Mouse (Mus musculus) lung, postnatal 10 days (tissue): ENCODE measurements around the gene Npdc1.
"Not testable (repeated sequence)": the region's sequence is repeated elsewhere in the genome, so short reads cannot be mapped to it uniquely, and the experiment has no call there.

ENCODE experiments used
- DNase-seq: peaks from one replicate; pipeline ENCODE4 v3.0.0; 2021

Gene Npdc1

GRCm38 (mm10) chr2:25395721-25396596 lies 3.2 kb upstream of the Npdc1 start, which contains the start of gene Entpd2:
Gene Entpd2 (plus strand): TSS chr2:25395874.
- peak; percentile 55 for DNase-seq

- no peak for DNase-seq
These were observed 2.6 kb upstream of the Npdc1 start for GRCm38 (mm10) chr2:25396597-25396983.

DNA sequence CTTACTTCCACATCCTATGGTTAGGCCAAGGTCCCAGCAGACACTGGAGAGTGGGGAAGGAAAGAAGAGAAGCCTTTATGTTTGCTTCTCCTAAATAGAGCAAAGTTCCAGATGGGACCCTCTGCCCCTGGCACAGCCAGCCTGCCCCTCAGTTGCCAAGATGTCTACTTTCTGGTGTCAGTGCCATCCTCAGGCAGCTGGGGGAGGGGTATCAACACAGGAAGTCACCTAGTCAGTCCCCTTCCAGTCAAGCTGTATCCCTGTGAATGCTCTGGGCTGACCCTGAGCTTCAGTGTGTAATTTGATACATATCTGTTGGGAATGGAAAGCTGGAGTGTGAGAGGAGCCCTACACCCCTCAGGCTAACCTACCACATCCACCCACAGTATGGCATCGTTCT lies 2.1 kb upstream of the Npdc1 start:
- DNase-seq: no peak

DNA sequence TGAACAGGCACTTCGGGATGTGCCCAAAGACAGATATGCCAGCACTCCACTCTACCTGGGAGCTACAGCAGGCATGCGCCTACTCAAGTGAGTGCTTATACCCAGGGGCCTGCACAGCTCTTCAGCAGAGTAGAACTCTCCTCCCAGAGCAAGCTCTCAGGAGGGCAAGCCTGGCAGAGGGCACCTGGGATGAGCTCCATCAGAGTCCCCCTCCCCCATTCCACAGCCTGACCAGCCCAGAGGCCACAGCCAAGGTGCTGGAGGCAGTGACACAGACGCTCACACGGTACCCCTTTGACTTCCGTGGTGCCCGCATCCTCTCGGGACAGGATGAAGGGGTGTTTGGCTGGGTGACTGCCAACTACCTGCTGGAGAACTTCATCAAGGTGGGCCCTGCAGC lies 1.1 kb upstream of the Npdc1 start:
- no peak for DNase-seq

DNA sequence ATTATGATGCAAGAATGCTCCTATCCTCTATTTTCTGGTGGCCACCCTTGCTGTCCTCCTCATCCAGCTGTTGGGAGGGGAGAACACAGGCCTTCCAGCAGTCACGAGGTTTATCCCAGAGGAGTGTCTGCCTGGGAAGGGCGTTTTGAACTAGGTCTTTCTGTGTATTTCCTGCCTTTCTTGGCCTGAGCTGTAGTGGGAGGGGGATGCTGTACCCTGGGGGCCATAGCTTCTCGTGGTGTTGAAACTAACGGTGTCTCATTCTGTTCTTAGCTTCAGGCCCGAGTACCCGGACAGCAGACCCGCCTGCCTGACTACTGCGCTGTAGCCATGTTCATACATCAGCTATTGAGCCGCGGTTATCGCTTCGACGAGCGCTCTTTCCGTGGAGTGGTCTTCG lies 1.1 kb downstream of the Npdc1 start:
- no peak for DNase-seq

GRCm38 (mm10) chr2:25400764-25401163 lies 1.6 kb downstream of the Npdc1 start:
- peak; percentile 62 for DNase-seq

- DNase-seq: peak; percentile 89
These were observed 3.3 kb downstream of the Npdc1 start for GRCm38 (mm10) chr2:25402377-25402971.

- DNase-seq: peak; percentile 72
These were observed 3.9 kb downstream of the Npdc1 start for GRCm38 (mm10) chr2:25402972-25403601.

DNA sequence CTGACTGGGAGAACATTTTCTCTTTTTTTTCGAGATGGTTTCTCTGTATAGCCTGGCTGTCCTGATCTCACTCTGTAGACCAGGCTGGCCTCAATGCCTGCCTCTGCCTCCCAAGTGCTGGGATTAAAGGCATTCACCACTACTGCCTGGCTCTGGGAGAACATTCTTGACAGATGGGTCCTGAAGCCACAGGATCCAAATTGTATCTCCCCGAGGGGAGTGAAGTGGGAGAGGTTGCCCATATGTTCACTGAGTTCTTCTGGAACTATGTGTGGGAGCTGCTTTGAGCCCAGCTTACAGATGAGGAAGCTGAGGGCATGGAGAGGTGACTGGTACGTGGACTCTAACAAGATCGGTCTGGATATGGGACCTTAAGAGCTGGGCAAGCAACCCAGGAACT lies 4.8 kb downstream of the Npdc1 start:
- DNase-seq: no peak

DNA sequence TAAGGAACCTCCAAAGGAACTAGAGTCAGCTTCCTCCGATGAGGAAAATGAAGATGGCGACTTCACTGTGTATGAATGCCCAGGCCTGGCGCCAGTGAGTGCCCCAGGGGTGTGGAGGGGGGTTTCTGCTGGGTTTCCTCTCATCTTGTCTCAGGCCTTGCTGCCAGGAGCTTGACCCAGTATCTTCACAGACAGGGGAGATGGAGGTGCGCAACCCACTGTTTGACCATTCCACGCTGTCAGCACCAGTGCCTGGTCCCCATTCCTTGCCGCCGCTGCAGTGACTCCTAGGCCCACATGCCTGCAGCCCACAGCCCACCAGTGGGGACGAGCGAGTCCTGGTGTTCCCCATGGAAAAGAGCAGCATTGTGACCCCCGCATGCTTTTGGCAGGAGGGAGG lies 9.8 kb downstream of the Npdc1 start:
- DNase-seq: no peak

GRCm38 (mm10) chr2:25413436-25413835 lies 14.3 kb downstream of the Npdc1 start:
- not testable (repeated sequence) for DNase-seq

DNA sequence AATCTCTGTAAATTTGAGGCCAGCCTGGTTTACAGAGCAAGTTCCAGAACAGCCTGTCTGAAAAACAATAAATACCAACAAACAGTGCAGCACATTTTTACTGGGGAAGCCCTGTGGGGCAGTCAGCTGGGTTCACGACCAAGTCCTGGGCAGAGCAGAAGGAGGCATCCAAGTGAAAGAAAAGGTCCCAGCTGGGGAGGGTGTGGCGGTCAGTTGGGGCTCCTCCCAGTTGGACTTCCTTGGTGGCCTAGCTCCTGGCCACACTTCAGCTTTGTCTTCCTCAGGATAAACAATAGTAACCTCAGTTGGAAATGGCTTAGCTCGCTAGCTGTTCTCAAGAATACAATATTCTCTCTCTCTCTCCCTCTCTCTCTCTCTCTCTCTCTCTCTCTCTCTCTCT lies 18.3 kb downstream of the Npdc1 start:
- peak; percentile 62 for DNase-seq

DNA sequence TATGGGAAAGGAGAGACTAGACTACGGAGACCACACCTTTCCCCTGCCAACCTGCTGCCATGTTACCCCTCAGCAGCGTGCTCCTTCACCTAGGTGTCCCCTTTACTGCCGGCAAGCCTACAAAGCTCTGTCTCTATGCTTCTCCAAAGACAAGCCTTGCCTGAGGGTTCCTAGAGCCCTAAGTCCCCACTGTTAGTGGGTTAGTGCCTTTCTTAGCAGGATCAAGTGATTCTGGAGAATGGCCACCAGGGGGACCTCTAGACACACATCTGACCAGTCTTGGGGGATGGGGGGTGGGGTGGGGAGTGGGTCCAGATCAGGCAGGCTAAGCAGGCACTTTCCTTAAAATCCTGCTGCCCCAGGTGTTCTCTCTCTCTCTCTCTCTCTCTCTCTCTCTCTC lies 22.7 kb downstream of the Npdc1 start:
- peak; percentile 60 for DNase-seq

GRCm38 (mm10) chr2:25422587-25423410 lies 23.6 kb downstream of the Npdc1 start, which contains the start of gene Fut7:
Gene Fut7 (plus strand): TSS chr2:25423267.
- peak; percentile 31 for DNase-seq

DNA sequence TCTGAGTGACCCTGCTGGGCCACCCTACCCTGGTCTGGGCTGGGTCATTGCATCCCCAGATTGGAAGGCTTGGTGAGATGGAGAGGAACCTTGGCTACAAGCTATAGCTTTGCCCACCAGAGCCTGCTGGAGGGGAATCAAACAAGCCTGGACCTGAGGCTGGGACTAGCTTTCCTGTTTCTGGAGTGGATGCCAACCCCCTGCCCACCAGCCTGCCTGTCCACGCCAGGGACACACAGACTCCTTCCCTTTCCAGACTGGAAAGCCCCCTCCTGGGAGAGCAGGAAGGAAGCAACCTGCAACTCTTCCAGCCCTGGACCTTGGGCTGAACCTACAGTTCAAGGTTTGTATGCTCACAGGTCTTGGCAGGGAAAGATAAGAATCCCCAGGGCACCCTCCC lies 24.5 kb downstream of the Npdc1 start:
- DNase-seq: no peak

DNA sequence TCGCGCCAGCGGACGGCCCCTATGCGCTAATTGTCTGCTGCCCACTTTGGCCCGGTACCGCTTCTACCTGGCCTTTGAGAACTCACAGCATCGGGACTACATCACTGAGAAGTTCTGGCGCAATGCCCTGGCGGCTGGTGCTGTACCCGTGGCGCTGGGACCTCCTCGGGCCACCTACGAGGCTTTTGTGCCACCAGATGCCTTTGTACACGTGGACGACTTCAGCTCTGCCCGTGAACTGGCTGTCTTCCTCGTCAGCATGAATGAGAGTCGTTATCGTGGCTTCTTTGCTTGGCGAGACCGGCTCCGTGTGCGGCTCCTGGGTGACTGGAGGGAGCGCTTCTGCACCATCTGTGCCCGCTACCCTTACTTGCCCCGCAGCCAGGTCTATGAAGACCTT lies 26.3 kb downstream of the Npdc1 start:
- no peak for DNase-seq

DNA sequence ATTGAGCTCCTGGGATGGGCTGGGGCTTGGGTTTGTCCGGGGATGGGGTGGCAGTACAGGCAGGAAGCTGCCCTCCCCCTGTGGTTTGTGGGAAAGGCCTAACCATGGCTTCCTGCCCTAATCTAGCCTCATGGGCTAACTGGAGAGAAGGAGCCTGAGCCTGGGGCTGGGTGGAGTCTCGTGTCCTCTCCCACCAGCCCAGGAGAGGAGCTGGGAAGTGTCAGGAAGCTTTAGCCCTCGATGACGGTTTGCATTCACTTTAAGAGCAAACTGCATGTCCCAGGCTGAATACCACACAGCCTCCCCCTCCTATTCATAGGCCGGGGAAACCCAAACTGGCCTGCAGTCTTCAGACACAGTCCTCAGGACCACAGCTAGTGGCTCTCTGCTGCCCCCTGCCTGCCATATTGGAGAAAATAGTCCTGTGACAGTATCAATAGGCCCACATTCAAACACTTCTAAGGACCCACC lies 27.6 kb downstream of the Npdc1 start:
- DNase-seq: peak; percentile 76

GRCm38 (mm10) chr2:25427256-25427655 lies 28.1 kb downstream of the Npdc1 start:
- no peak for DNase-seq

DNA sequence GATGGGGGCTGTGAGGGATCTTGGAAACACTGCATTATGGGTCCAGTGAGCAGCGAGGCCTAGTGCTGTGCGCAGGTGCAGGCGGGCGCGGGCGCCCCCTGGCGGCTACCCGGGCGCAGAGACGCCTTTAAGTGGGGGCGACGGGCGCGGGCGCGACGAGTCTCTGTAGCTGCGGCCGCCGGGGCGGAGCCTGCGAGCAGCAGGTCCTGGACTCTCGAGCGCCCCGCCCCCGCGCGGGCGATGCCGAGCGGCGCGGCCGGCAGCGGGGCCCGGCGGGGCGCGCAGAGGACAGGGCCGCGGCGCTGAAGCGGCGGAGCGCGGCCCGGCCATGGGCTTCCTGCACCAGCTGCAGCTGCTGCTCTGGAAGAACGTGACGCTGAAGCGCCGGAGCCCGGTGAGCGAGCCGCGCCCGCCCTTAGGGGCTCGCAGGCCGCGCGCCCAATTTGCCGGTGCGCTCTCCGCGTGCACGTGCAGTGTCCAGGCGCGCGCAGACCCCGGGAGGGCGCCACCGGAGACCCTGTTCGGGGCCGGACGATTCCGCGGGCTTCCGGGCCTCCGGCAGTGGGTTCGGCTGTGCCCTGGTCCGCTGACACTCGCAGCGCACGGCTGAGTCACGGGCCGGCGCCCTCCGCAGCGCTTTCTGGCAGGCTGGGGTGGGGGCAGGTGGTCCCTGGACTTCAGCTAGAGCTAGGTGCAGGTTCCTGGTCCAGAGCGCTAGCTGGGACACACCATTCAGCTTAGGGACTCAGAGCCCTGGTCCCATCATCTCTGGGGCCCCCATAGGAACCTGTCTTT lies 29.5 kb downstream of the Npdc1 start, which contains the start of gene Abca2:
Gene Abca2 (plus strand): TSS at position 262 of the 795 bp plus-strand sequence.
- peak; percentile 95 for DNase-seq

DNA sequence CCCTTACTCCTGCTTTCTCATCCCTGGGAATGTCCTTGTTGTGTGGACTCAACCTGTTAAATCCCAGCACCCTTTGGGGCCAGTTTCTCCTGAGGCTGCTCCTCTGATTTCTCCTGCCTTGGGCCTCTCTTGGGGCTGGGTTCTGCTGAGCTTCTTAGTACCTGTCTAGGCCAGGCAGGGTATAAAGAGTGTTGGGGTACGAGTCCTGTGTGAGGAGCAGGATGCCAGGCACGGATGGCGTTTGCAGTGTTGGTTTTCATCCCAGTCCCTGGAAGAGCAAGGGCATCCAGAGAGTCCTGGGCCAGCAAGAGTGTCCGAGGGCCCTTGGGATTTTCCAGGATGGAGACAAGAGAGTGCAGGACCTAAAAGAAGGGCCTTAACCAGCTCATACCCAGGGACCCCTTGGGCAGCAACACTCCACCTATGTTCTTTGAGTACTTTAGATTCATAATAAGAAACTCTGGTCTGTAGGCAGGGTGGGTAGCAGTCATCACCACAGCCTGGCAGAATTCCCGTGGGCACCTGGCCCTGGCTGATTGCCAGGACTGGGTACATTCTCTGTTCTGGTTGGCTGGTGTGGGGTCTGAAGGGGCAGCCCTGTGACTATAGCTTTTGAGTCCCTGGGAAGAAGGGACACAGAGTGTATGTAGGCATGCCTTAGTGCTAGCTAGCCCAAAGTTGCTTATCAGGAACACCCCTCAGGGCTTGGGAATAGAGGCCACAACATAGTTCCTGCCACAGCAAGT lies 30.5 kb downstream of the Npdc1 start:
- peak; percentile 24 for DNase-seq
